Mouse (Mus musculus): ENCODE data around the gene Ptov1. TPM values are rescaled to one million over a fixed set of nuclear protein-coding genes. Genes with fewer than 3 reads are reported as not detected.

The Ptov1 gene
- polyA plus RNA-seq, 1 experiment from 2014 or later, result 437 TPM

DNA sequence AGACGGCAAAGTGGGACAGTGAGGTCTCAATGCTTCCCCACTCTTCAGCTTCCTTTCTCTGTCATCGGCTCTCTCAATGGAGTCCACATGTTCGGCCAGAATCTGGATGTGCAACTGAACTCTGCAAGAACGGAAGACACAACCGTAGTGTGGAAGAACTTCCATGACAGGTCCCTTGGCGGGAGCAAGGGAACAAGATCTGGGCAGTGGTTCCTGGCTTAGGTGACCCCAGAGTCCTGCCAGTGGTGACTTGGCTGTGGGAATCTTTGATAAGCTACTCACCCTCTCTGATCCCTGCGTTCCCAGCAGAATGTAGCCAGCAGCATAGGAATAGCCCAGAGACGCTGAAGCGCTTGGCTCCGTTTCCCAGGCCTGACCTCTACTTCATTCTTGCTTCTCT is 26.9 kb upstream of the Ptov1 start:
- peak overlapping the region; percentile 76 for H3K9ac ChIP-seq

DNA sequence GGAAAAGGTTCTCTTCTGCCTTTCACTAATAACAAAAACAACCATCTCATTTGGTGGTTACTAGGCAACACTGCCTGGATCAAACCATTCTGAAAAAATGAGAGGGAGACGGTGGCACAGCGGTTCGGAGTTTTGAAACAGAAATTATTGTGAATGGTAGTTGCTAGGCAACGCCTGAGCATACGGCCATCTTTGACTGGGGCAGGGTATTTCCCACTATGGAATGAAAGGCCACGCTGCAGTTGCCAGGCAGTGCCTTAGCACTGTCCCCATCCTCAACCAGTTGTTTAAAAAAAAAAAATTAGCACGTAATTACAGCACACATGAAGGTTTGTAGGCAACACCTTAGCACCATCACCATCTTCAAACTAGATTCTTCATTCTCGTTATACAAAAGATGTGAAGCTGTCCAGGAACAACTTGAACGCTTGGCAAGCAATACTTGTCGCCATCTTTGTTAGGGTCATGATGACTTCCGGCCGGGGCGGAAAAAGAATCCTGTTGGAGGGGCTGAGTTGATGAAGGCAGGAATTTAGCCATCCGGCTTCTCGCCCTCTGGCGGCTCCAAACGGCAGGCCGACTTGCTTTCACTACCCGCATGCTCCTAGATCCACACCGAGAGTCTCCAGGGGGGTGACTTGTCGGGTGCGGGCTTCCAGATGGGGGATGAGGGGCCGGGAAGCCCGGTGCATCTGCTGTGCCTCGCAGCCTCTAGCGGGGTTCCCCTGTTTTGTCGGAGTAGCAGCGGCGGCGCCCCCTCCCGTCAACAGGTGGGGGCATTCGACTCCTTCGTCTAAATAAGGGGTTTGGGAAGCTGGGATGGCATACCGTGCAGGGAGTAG is 26.2 kb upstream of the Ptov1 start, which contains the start of gene Fuz:
Gene Fuz (plus strand): TSS at position 487 of the 842 bp plus-strand sequence.
- H3K27ac ChIP-seq, result peak within 1 kb of the TSS; percentile 92
- no peaks in the 10 kb centered on the region for H3K27me3 ChIP-seq
- peaks cover 61% of the 10 kb centered on the region for H3K4me1 ChIP-seq
- H3K36me3 ChIP-seq, result peaks cover 27% of the 10 kb centered on the region
- 1% methylated on average over 34 of the region's 34 CpGs for WGBS
- H3K4me2 ChIP-seq, result peak within 1 kb of the TSS; percentile 77
- ATAC-seq (replicated peaks; ENCODE audit: low FRiP score), result peak; percentile 30
- H3K4me3 ChIP-seq (replicated peaks), result peak within 1 kb of the TSS; percentile 75
- no peaks in the 10 kb centered on the region for H3K9me3 ChIP-seq (replicated peaks)
- H3K9ac ChIP-seq, result peak within 1 kb of the TSS; percentile 76

More for the DNA sequence above, 26.9 kb upstream of the Ptov1 start:
- Histone ChIP-seq H3K27me3 (no peaks in the 10 kb centered on the region), H3K4me1 (peaks cover 61% of the 10 kb centered on the region), H3K4me2 (peak overlapping the region; percentile 77), H3K9me3 (replicated peaks) (no peaks in the 10 kb centered on the region), H3K4me3 (replicated peaks) (peak overlapping the region; percentile 75), H3K36me3 (peaks cover 26% of the 10 kb centered on the region), H3K27ac (peak overlapping the region; percentile 92)
- WGBS, result 23% methylated on average over 10 of the region's 10 CpGs
- ATAC-seq (replicated peaks; ENCODE audit: low FRiP score), result no peak

DNA sequence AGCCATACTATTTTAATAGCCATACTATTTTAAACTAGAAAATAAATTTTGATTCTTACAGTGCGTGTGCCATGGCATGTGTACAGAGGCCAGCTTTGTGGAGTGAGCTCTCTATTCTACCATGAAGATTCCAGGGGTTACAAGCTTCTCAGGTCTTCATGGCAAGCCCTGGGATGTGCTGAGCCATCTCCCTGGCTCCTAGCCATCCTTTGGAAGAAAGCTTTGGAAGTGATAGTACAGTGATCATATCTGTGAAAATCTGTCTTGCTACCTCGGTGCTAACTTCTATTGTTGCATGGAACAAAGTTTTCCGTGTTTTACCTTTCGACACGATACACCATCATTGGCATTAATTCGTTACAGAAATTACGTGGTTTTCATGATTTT is 25.6 kb upstream of the Ptov1 start:
- H3K27ac ChIP-seq, result peak overlapping the region; percentile 92; the same call in 1 of the 2 replicates
- 68% methylated on average over 7 of the region's 7 CpGs for WGBS
- ATAC-seq (replicated peaks; ENCODE audit: low FRiP score), result no peak

DNA sequence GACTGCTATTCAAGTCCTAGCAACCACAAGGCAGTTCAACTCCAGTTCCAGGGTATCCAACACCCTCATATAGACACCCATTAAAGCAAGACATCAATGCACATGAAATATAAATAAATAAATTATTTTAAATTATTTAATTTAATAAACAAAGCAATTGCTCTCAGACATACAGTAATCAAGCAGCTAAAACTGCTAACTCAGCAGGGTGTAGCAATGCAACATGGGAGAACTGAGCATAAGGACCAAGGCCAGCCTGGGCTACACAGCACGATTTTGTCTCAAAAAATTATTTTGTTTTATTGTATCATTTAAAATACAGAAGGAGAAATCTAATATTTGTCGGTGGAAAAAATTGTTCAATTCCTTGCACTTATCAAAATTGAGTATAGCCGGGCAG is 24.6 kb upstream of the Ptov1 start:
- H3K27ac ChIP-seq, result no peak overlapping the region
- peaks cover 21% of the 10 kb centered on the region for H3K36me3 ChIP-seq
- H3K4me2 ChIP-seq, result no peak overlapping the region
- no peaks in the 10 kb centered on the region for H3K27me3 ChIP-seq
- no peak for ATAC-seq (replicated peaks; ENCODE audit: low FRiP score)
- H3K9me3 ChIP-seq (replicated peaks), result no peaks in the 10 kb centered on the region
- 86% methylated on average over 3 of the region's 3 CpGs for whole genome bisulfite sequencing
- no peak overlapping the region for H3K9ac ChIP-seq
- peaks cover 59% of the 10 kb centered on the region for H3K4me1 ChIP-seq
- no peak overlapping the region for H3K4me3 ChIP-seq (replicated peaks)

More for the DNA sequence above, 25.6 kb upstream of the Ptov1 start:
- Histone ChIP-seq H3K4me2 (peak overlapping the region; percentile 77), H3K27me3 (no peaks in the 10 kb centered on the region), H3K36me3 (peaks cover 25% of the 10 kb centered on the region), H3K4me1 (peaks cover 61% of the 10 kb centered on the region), H3K9ac (no peak overlapping the region), H3K4me3 (replicated peaks) (peak overlapping the region; percentile 75), H3K9me3 (replicated peaks) (no peaks in the 10 kb centered on the region)

DNA sequence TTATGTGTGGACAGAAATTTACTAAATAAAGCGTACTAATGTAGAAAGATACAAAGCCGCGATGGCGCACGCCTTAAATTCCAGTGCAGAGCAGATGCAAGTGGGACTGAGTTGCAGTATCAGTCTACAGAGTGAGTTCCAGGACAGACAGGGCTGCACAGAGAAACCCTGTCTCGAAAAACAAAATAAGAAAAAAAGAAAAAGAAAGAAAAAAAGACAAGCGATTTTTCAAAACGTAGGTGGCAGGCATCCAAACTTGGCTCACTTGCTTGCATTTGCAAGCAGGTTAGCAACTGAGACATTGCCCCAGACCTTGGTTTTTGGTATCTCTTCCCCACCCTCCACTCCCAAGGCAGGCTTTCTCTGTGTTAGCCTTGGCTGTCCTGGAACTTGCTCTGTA is 23.6 kb upstream of the Ptov1 start:
- H3K27me3 ChIP-seq, result no peaks in the 10 kb centered on the region
- H3K4me1 ChIP-seq, result peaks cover 55% of the 10 kb centered on the region
- H3K9ac ChIP-seq, result no peak overlapping the region
- H3K4me3 ChIP-seq (replicated peaks), result peak overlapping the region; percentile 87
- no peak for ATAC-seq (replicated peaks; ENCODE audit: low FRiP score)
- WGBS, result 29% methylated on average over 8 of the region's 8 CpGs
- H3K4me2 ChIP-seq, result peak overlapping the region; percentile 86
- H3K27ac ChIP-seq, result peak overlapping the region; percentile 91
- H3K36me3 ChIP-seq, result peaks cover 27% of the 10 kb centered on the region
- H3K9me3 ChIP-seq (replicated peaks), result no peaks in the 10 kb centered on the region

DNA sequence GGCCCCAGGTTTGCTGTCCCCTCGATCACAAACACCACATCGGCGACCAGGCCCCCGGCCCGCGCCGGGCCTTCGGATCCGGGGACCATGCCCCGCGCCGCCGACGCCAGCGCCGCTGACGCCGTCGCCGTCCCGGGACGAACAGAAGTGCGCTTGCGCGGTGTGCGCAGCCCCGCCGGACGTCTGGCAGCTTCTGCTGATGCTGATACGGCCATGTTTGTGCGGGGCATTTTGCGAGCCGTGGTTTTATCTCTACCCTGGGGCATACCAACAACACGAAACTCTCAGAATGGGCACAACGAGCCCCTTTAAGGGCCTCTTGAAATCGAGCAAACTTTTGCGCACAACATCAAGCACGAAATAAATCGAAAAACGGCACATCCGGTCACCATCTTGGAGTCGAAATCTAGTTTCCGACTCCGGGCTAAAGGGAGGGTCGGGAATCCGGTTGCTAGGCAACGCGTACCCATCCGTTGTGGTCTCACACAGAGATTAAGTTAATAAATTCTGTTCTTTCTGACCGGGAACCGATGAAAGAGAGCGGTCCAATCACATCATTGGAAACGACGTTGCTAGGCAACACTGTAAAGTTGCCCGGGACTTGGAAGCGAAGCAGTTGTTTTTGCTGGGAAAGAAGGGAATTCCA is 22.8 kb upstream of the Ptov1 start, which contains the start of gene Med25:
Gene Med25 (minus strand): TSS at position 437 of the 646 bp plus-strand sequence.
- Histone ChIP-seq H3K27me3 (no peaks in the 10 kb centered on the region), H3K27ac (peak within 1 kb of the TSS; percentile 99), H3K9ac (peak within 1 kb of the TSS; percentile 93), H3K4me3 (replicated peaks) (peak within 1 kb of the TSS; percentile 87), H3K36me3 (peaks cover 29% of the 10 kb centered on the region), H3K9me3 (replicated peaks) (no peaks in the 10 kb centered on the region), H3K4me2 (peak within 1 kb of the TSS; percentile 86), H3K4me1 (peaks cover 51% of the 10 kb centered on the region)
- under 1% methylated on average over 56 of the region's 56 CpGs for WGBS
- ATAC-seq (replicated peaks; ENCODE audit: low FRiP score), result peak; percentile 77

DNA sequence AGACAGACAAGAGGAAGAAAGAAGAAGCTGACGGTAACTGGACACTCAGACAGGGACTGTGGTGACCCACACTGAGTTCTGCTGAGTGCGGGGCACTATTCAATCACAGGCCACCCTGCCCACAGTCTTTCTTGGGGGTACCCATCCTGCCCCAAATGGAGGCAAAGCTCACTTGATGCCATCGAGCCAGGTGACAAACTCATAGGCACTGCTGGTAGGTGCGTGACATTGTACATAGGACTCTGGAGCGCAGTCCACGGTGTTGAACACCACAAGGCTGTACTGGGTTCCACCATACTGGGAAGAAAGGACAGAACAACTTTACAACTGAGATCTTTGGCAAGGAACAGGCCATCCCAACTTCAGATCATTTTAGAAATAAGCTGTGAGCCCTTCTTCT is 22.0 kb upstream of the Ptov1 start:
- Histone ChIP-seq H3K4me1 (peaks cover 49% of the 10 kb centered on the region), H3K4me2 (peak overlapping the region; percentile 86), H3K27me3 (no peaks in the 10 kb centered on the region), H3K9ac (peak overlapping the region; percentile 93), H3K4me3 (replicated peaks) (peak overlapping the region; percentile 87), H3K9me3 (replicated peaks) (no peaks in the 10 kb centered on the region), H3K27ac (peak overlapping the region; percentile 99), H3K36me3 (peaks cover 35% of the 10 kb centered on the region)
- no peak for ATAC-seq (replicated peaks; ENCODE audit: low FRiP score)
- 15% methylated on average over 6 of the region's 6 CpGs for WGBS

DNA sequence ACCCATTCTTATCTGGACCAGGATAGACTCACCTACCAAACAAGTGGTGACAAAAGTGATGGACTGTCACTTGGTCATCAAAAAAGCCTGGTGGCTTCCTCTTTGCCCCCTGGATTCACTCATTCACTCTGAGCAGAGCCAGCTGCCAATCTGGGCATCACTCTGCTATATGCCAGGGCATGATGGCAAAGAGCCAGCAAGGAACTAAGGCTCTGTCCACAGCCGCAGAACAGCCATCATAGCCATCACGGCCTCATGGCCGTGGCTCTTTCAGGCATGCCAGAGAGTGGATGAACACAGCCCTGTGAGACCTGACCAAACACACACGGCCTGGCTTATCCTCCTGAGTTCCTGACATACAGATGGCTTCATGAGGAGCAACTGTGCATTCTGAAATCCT is 21.1 kb upstream of the Ptov1 start:
- no peak for ATAC-seq (replicated peaks; ENCODE audit: low FRiP score)
- H3K4me1 ChIP-seq, result peaks cover 54% of the 10 kb centered on the region
- no peaks in the 10 kb centered on the region for H3K27me3 ChIP-seq
- H3K36me3 ChIP-seq, result peaks cover 44% of the 10 kb centered on the region
- H3K4me2 ChIP-seq, result peak overlapping the region; percentile 86
- peak overlapping the region; percentile 93; the same call in 1 of the 2 replicates for H3K9ac ChIP-seq
- H3K9me3 ChIP-seq (replicated peaks), result no peaks in the 10 kb centered on the region
- 88% methylated on average over 4 of the region's 4 CpGs for WGBS
- H3K4me3 ChIP-seq (replicated peaks), result peak overlapping the region; percentile 87
- H3K27ac ChIP-seq, result 0 out of 2 replicates have a peak overlapping the region, but pooled peaks have one; percentile 9

DNA sequence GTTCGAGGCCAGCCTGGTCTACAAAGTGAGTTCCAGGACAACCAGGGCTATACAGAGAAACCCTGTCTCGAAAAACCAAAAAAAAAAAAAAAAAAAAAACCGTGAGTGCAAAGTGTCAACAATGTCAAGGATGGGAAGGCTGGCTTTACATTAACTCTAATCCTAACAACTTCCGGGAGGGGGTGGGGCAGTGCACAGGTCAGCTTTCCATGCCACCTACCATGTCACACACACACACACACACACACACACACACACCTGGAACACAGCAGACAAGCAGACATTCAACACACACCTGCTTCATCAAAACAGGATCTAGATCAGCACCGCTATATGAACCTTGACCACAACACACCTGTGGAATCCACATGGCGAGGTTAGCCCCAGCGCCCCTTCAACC is 20.6 kb upstream of the Ptov1 start:
- WGBS, result 84% methylated on average over 6 of the region's 7 CpGs

DNA sequence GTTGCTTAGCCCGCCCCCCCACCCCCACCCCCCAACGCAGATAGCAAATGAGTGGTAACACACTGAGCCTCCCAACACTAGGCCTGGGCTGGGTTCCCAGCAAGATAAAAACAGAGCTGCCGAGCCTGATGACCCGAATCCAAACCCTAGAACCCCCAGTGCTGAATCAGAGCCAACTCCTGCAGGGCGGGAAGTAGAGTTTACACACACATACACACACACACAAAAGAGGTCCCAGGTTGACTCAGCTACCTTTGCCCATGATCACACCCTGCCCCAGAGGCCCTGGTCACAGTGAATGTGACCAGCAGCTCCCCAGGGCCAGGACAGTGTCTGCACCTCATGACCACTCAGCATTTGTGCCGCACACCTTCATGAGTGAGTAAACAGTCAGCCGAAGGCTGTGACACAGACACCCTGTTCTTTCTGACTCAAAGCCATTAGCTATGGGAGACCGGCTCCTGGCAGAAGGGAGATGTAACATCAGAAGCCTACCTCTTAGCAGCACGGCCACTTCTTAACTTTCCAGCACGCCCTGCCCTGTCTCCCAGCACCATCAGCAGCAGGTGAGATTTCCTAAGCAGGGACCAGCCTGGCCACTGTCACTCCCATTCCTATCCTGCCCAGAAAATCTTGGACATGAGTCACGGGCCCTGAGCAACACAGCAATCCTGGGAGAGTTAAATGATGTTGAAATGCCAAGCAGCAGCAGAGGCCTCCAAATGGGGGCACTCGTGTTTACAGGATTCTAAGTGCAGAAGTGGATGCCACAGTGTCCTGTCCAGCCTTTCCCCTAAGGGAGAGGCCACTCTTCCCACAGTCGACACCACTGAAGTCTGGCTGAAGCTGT is 18.9 kb upstream of the Ptov1 start:
- Histone ChIP-seq H3K36me3 (peaks cover 66% of the 10 kb centered on the region), H3K9ac (0 out of 2 replicates have a peak overlapping the region, but pooled peaks have one; percentile 1)

More for the DNA sequence above, 20.6 kb upstream of the Ptov1 start:
- Histone ChIP-seq H3K4me3 (replicated peaks) (0 out of 2 replicates have a peak overlapping the region, but pooled peaks have one; percentile 87), H3K9ac (peak overlapping the region; percentile 93; the same call in 1 of the 2 replicates), H3K36me3 (peaks cover 50% of the 10 kb centered on the region), H3K27ac (0 out of 2 replicates have a peak overlapping the region, but pooled peaks have one; percentile 9), H3K4me2 (peak overlapping the region; percentile 86), H3K27me3 (no peaks in the 10 kb centered on the region), H3K4me1 (peaks cover 50% of the 10 kb centered on the region), H3K9me3 (replicated peaks) (no peaks in the 10 kb centered on the region)
- no peak for ATAC-seq (replicated peaks; ENCODE audit: low FRiP score)

DNA sequence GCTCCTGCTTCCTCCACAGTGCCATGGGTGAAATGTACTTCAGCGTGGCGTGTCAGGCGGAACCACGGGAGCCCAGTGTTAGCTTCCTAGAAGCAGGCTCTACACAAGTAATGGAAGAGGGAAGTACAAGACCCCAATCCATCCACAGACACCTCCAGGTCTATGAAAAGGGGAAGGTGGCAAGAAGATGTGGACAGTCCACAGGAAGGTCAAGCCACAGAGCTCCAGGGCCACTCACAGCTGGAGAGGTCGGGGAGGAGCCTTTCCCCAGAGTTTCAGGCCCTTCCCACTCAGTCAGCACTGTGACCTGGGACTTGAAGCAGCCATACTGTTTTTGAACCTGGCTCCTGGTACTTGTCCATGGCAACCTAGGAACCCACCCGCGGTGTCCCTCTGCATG is 17.4 kb upstream of the Ptov1 start:
- WGBS, result 80% methylated on average over 7 of the region's 7 CpGs
- no peak overlapping the region for H3K4me3 ChIP-seq (replicated peaks)
- 0 out of 2 replicates have a peak overlapping the region, but pooled peaks have one; percentile 9 for H3K27ac ChIP-seq
- H3K9me3 ChIP-seq (replicated peaks), result no peaks in the 10 kb centered on the region
- peaks cover 39% of the 10 kb centered on the region for H3K4me1 ChIP-seq
- no peak overlapping the region for H3K9ac ChIP-seq
- no peak overlapping the region for H3K4me2 ChIP-seq
- ATAC-seq (replicated peaks; ENCODE audit: low FRiP score), result no peak
- H3K36me3 ChIP-seq, result peaks cover 81% of the 10 kb centered on the region
- H3K27me3 ChIP-seq, result no peaks in the 10 kb centered on the region

More for the DNA sequence above, 18.9 kb upstream of the Ptov1 start:
- no peaks in the 10 kb centered on the region for H3K27me3 ChIP-seq
- no peak overlapping the region for H3K4me3 ChIP-seq (replicated peaks)
- H3K27ac ChIP-seq, result no peak overlapping the region
- H3K9me3 ChIP-seq (replicated peaks), result no peaks in the 10 kb centered on the region
- H3K4me1 ChIP-seq, result peaks cover 44% of the 10 kb centered on the region
- no peak for ATAC-seq (replicated peaks; ENCODE audit: low FRiP score)
- WGBS, result 81% methylated on average over 13 of the region's 13 CpGs
- H3K4me2 ChIP-seq, result no peak overlapping the region
